Mouse (Mus musculus): ENCODE data around the gene Nptx2. TPM values are rescaled to one million over a fixed set of nuclear protein-coding genes. Genes with fewer than 3 reads are reported as not detected.
A peak's percentile ranks its signal among the peaks of the same experiment; 100 is the strongest.

Gene Nptx2
- polyA plus RNA-seq, 1 experiment from 2014 or later = 1.9 TPM

DNA sequence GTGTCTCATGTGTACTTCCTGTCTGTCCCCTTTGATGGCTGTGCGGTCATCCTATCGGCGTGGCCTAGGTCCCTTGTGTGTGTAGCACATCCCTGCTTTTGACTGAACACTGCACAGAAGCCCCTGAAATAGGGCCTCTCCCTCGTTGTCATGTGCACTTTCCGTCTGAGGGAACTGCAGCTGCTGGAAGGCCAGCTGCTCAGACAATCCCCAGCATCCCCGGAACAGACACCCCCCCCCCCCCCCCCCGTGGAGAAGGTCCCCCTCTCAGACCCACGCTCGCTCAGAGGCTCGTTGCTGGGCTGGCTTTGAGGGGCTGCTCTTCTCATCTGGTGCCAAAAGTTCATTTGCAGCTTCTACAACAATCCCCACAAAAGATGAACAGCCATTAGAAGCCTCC, 11.0 kb downstream of the Nptx2 start:
- WGBS = 34% methylated on average over 10 of the region's 10 CpGs
- Histone ChIP-seq H3K36me3 (ENCODE audit: control insufficient read depth, insufficient read depth, low read length) (no peaks in the 10 kb centered on the region), H3K27ac (ENCODE audit: low read length) (peak overlapping the region; percentile 16; the same call in 1 of the 2 replicates), H3K4me2 (ENCODE audit: low read depth, low read length) (no peak overlapping the region), H3K4me1 (ENCODE audit: control insufficient read depth, insufficient read depth, low read length) (peaks cover 3% of the 10 kb centered on the region; the same call in 1 of the 2 replicates), H3K9me3 (replicated peaks; ENCODE audit: control insufficient read depth, low read length) (no peaks in the 10 kb centered on the region), H3K27me3 (ENCODE audit: control insufficient read depth, insufficient read depth, low read length) (no peaks in the 10 kb centered on the region), H3K4me3 (replicated peaks; ENCODE audit: low read length) (no peak overlapping the region), H3K9ac (ENCODE audit: low read length) (no peak overlapping the region)
- peak; percentile 38; the same call in 1 of the 2 replicates for ATAC-seq (ENCODE audit: insufficient read depth, low FRiP score)

DNA sequence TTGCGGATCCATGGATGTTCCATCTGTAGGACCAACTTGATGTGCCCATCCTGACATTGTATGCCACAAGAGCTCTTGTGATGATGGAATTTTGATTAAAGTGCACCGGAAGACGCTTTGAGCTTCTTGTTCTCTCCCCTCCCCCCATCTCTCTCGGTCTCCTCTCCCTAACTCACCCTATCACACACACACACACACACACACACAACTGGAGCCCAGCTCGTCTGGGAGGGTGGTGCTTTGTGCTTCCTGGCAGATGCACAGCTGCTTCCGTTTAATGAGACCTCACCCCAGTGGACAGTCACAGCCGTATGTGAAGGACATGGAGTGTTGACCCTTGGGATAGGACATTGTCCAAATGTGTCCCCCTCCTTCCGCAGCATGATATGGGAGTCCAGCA, 11.7 kb downstream of the Nptx2 start:
- 64% methylated on average over 8 of the region's 8 CpGs for WGBS
- no peak overlapping the region for H3K27ac ChIP-seq (ENCODE audit: low read length)
- peaks cover 3% of the 10 kb centered on the region; the same call in 1 of the 2 replicates for H3K4me1 ChIP-seq (ENCODE audit: control insufficient read depth, insufficient read depth, low read length)
- no peak overlapping the region for H3K4me2 ChIP-seq (ENCODE audit: low read depth, low read length)
- no peak for ATAC-seq (ENCODE audit: insufficient read depth, low FRiP score)
- no peaks in the 10 kb centered on the region for H3K9me3 ChIP-seq (replicated peaks; ENCODE audit: control insufficient read depth, low read length)
- no peaks in the 10 kb centered on the region for H3K27me3 ChIP-seq (ENCODE audit: control insufficient read depth, insufficient read depth, low read length)
- H3K36me3 ChIP-seq (ENCODE audit: control insufficient read depth, insufficient read depth, low read length) = no peaks in the 10 kb centered on the region
- H3K4me3 ChIP-seq (replicated peaks; ENCODE audit: low read length) = no peak overlapping the region
- H3K9ac ChIP-seq (ENCODE audit: low read length) = no peak overlapping the region

DNA sequence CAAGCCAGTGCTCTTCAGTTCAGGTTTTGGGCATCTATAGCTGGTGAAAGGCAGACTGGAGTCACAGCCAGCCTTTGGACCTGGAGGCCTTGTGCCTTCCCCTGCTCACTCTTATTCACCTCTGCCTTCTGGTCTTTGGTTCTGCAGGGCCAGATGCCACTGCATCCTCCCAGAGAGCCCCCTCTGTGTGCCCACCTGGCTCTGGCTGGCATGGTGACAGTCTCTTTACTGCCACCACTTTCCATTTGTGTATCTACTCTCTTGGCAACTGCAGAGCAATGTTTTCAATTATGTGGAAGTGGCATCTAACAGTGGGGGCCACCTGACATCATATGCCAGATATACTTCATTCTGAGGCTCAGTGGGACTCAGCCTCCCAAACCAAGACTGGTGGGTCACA, 12.8 kb downstream of the Nptx2 start:
- ATAC-seq (ENCODE audit: insufficient read depth, low FRiP score) = no peak
- H3K27ac ChIP-seq (ENCODE audit: low read length) = no peak overlapping the region
- H3K4me3 ChIP-seq (replicated peaks; ENCODE audit: low read length) = no peak overlapping the region
- no peaks in the 10 kb centered on the region for H3K9me3 ChIP-seq (replicated peaks; ENCODE audit: control insufficient read depth, low read length)
- H3K9ac ChIP-seq (ENCODE audit: low read length) = no peak overlapping the region
- no peak overlapping the region for H3K4me2 ChIP-seq (ENCODE audit: low read depth, low read length)
- peaks cover 3% of the 10 kb centered on the region; the same call in 1 of the 2 replicates for H3K4me1 ChIP-seq (ENCODE audit: control insufficient read depth, insufficient read depth, low read length)
- no peaks in the 10 kb centered on the region for H3K27me3 ChIP-seq (ENCODE audit: control insufficient read depth, insufficient read depth, low read length)
- H3K36me3 ChIP-seq (ENCODE audit: control insufficient read depth, insufficient read depth, low read length) = no peaks in the 10 kb centered on the region

DNA sequence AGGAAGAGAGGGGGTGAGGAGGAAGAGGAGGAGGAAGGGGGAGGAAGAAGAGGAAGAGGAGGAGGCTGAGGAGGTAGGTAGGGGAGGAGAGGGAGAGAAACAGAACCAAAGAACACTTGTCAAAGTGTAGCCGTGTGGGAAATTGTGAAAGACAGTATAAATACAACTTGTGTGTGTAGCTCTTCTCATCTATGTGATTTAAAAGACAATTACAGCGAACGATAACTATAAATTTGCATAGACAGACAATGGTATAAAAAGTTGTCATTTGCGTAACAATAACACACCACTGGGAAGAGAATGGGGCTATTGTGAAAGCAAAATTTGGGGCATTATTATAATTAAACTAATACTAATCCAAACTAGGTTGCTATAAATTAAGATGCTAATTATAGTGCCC, 20.0 kb downstream of the Nptx2 start:
- WGBS = 84% methylated on average over 4 of the region's 4 CpGs
- ATAC-seq (ENCODE audit: insufficient read depth, low FRiP score) = no peak
- Histone ChIP-seq H3K4me3 (replicated peaks; ENCODE audit: low read length) (no peak overlapping the region), H3K4me1 (ENCODE audit: control insufficient read depth, insufficient read depth, low read length) (no peaks in the 10 kb centered on the region), H3K27ac (ENCODE audit: low read length) (no peak overlapping the region), H3K9ac (ENCODE audit: low read length) (no peak overlapping the region), H3K4me2 (ENCODE audit: low read depth, low read length) (no peak overlapping the region), H3K36me3 (ENCODE audit: control insufficient read depth, insufficient read depth, low read length) (no peaks in the 10 kb centered on the region), H3K27me3 (ENCODE audit: control insufficient read depth, insufficient read depth, low read length) (no peaks in the 10 kb centered on the region), H3K9me3 (replicated peaks; ENCODE audit: control insufficient read depth, low read length) (no peaks in the 10 kb centered on the region)

DNA sequence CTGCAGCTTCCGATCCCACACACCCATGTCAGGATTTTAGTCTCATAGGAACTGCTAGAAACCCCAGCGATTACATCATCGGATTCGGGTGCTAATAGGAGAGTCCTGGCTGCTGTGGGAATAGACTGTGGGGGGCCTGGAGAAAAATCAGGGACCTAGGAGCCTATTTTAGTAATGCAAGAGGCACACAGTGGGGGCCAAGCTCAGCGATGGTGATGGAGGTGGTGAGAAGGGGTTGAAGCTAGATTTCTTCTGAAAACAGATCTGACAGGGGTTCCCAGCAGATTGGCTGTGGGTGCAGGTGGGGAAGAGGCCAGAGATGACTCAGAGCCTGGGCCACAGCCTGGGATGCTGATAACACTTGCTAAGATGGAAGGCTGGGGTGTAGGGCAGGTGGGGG, 39.4 kb downstream of the Nptx2 start:
- ATAC-seq (ENCODE audit: insufficient read depth, low FRiP score) = no peak
- 0 out of 2 replicates have a peak, but pooled peaks cover 3% of the 10 kb centered on the region for H3K9me3 ChIP-seq (replicated peaks; ENCODE audit: control insufficient read depth, low read length)
- 92% methylated on average over 5 of the region's 5 CpGs for WGBS
- H3K4me1 ChIP-seq (ENCODE audit: control insufficient read depth, insufficient read depth, low read length) = no peaks in the 10 kb centered on the region
- no peaks in the 10 kb centered on the region for H3K36me3 ChIP-seq (ENCODE audit: control insufficient read depth, insufficient read depth, low read length)
- H3K4me2 ChIP-seq (ENCODE audit: low read depth, low read length) = no peak overlapping the region
- no peaks in the 10 kb centered on the region for H3K27me3 ChIP-seq (ENCODE audit: control insufficient read depth, insufficient read depth, low read length)
- no peak overlapping the region for H3K9ac ChIP-seq (ENCODE audit: low read length)
- H3K27ac ChIP-seq (ENCODE audit: low read length) = no peak overlapping the region
- H3K4me3 ChIP-seq (replicated peaks; ENCODE audit: low read length) = no peak overlapping the region

DNA sequence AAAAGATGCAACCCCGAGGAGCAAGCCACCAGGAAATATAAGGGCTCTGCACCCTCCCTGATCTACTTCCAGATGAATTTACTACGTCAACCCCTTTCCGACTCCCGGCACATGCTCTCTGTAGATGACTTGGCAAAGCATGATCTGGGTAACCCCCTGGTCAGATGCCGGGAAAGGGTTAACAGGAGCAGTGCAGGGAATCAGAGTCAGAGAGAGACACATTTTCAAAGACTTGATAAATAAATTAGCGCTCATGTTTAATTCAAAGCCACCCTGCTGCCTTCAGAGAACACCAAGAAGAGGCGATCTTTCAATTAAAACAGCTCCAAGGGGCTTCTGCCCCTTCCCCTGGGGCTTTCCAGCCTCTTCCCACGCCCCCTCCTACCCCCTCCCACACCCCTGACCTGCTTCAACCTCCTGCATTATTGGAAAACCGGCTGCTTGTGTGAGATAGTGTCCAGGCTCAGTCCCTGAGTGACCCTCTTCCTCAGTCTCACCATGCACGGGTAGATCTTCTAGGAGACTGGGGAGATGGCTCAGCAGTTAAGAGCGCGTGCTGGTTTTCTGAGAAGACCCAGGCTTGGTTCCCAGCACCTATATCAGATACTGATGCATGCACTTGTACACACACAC, 45.7 kb downstream of the Nptx2 start:
- 45% methylated on average over 12 of the region's 12 CpGs for WGBS
- ATAC-seq (ENCODE audit: insufficient read depth, low FRiP score) = no peak
- Histone ChIP-seq H3K9me3 (replicated peaks; ENCODE audit: control insufficient read depth, low read length) (0 out of 2 replicates have a peak, but pooled peaks cover 3% of the 10 kb centered on the region), H3K4me3 (replicated peaks; ENCODE audit: low read length) (no peak overlapping the region), H3K36me3 (ENCODE audit: control insufficient read depth, insufficient read depth, low read length) (no peaks in the 10 kb centered on the region), H3K4me1 (ENCODE audit: control insufficient read depth, insufficient read depth, low read length) (no peaks in the 10 kb centered on the region), H3K27ac (ENCODE audit: low read length) (no peak overlapping the region), H3K27me3 (ENCODE audit: control insufficient read depth, insufficient read depth, low read length) (no peaks in the 10 kb centered on the region), H3K9ac (ENCODE audit: low read length) (no peak overlapping the region), H3K4me2 (ENCODE audit: low read depth, low read length) (no peak overlapping the region)

DNA sequence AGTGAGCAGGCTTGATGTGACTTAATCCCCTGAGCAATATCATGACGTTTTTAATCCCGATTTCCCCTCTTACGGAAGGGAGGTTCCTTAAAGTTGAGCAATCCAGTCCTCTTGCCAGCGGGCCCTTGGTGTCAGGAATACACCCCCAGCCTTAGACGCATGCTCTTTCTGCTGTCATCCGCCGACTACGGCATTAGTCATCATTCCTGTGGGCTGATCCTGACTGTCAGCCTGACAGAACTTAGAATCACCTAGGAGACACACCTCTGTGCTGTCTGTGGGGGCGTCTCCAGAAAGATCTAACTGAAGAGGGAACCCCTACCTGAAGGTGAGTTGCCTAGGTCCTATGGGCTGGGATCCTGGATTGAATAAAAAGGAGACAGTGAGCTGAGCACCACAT, 49.1 kb downstream of the Nptx2 start:
- Histone ChIP-seq H3K9ac (ENCODE audit: low read length) (no peak overlapping the region), H3K9me3 (replicated peaks; ENCODE audit: control insufficient read depth, low read length) (0 out of 2 replicates have a peak, but pooled peaks cover 1% of the 10 kb centered on the region), H3K27ac (ENCODE audit: low read length) (no peak overlapping the region), H3K27me3 (ENCODE audit: control insufficient read depth, insufficient read depth, low read length) (no peaks in the 10 kb centered on the region), H3K4me1 (ENCODE audit: control insufficient read depth, insufficient read depth, low read length) (no peaks in the 10 kb centered on the region), H3K4me3 (replicated peaks; ENCODE audit: low read length) (no peak overlapping the region), H3K4me2 (ENCODE audit: low read depth, low read length) (no peak overlapping the region), H3K36me3 (ENCODE audit: control insufficient read depth, insufficient read depth, low read length) (no peaks in the 10 kb centered on the region)
- 90% methylated on average over 9 of the region's 9 CpGs for WGBS
- ATAC-seq (ENCODE audit: insufficient read depth, low FRiP score) = no peak

Other genes with a start within 250 kb of the Nptx2 start
- 19.3 and 22.6 TPM in 2 replicates for gene Baiap2l1, start 187.8 kb upstream of the Nptx2 start, polyA plus RNA-seq (2015; fragmentation: Nextera tagmentation; extraction: Ambion mirVana)
- 3.2 and 3.9 TPM in 2 replicates for gene Tmem130, start 215.9 kb downstream of the Nptx2 start, polyA plus RNA-seq (2015; fragmentation: Nextera tagmentation; extraction: Ambion mirVana)
- 55.5 and 57.6 TPM in 2 replicates for gene Trrap, start 221.8 kb downstream of the Nptx2 start, polyA plus RNA-seq (2015; fragmentation: Nextera tagmentation; extraction: Ambion mirVana)

All from stomach, embryonic 16.5 days (tissue).